ENCODE assay signal across 35 mouse cellular contexts in the genomic region with DNA sequence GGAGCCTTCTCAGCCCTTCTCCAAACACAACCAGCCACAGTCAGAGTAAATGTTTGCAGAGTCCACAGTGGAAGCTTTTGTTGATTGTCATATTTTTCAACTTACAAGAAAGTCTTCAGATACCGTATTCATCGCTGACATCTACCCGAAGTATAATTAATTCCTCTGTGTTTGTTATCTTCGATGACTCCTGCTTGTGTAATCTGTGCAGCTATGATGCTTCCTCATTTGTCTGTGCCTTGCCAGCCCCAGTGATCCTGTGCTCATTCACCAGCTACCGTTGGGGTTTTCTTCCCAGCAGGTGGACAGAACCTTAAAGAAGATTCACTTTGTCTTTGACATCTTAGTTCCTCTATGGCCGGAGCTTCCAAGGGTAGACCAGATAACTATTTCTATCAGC. TPM values are rescaled to one million over a fixed set of nuclear protein-coding genes. Genes with fewer than 3 reads are reported as not detected.
DNase-seq lines count a peak whose midpoint lies in the region; ATAC-seq and TF ChIP-seq lines count a peak whose summit lies in the region.
"Had no signal": no experiment of that assay in that cellular context is flagged by ENCODE, and none has a peak within 500 bp of the region (broad histone marks: within the 10 kb centered on the region; RNA-seq: fewer than 3 reads in every experiment).

No protein-coding gene starts in this region.

- TF ChIP-seq POLR2A in bone marrow macrophage, adult 2 months (IDR thresholded peaks at IDR 0.05; ENCODE audit: borderline replicate concordance, low read depth, low read length): no peak
- no peak for TF ChIP-seq POLR2A in small intestine, adult 2 months (IDR thresholded peaks at IDR 0.05; ENCODE audit: low read depth, low read length)

- H3K4me3 ChIP-seq in bone marrow macrophage, adult 2 months (ENCODE audit: insufficient read depth, low read length): peak overlapping the region; percentile 52
- no peak overlapping the region for H3K4me3 ChIP-seq in small intestine, adult 2 months (ENCODE audit: low read depth, low read length)
- H3K4me3 ChIP-seq: embryonic facial prominence, embryonic 13.5 days; forebrain, embryonic 10.5 days; forebrain, embryonic 15.5 days; heart, embryonic 13.5 days; hindbrain, embryonic 10.5 days; limb, embryonic 10.5 days; limb, embryonic 15.5 days; liver, embryonic 13.5 days; megakaryocyte, embryonic 14.5 days; midbrain, embryonic 13.5 days; neural tube, embryonic 15.5 days; stomach, embryonic 15.5 days had no signal

- peak; percentile 41 for DNase-seq in adrenal gland, adult 2 months
- no peak for DNase-seq in adrenal gland, postnatal 14 days
- no peak for DNase-seq in retina, postnatal 1 day
- no peak for DNase-seq in kidney, postnatal 10 days
- no peak for DNase-seq in urinary bladder, postnatal 10 days (ENCODE audit: low spot score)
- DNase-seq: cerebellum, adult 8-10 months; gastrocnemius, postnatal 25 days; heart, postnatal 10 days; kidney, adult 9 months; kidney, postnatal 14 days; layer of hippocampus, adult 9-11 months; liver, embryonic 13.5 days; lung, adult 18-20 months; right cerebral cortex, adult 18-20 months; right cerebral cortex, postnatal 4 days; thymus, postnatal 14 days had no signal

- peak overlapping the region; percentile 89 for H3K27ac ChIP-seq in bone marrow macrophage, adult 2 months (ENCODE audit: insufficient read depth, low read depth, low read length)
- H3K27ac ChIP-seq in small intestine, adult 2 months (ENCODE audit: insufficient read depth, low read depth, low read length): peak overlapping the region; percentile 59
- H3K27ac ChIP-seq: embryonic facial prominence, embryonic 13.5 days; forebrain, embryonic 10.5 days; forebrain, embryonic 15.5 days; heart, embryonic 13.5 days; hindbrain, embryonic 10.5 days; hindbrain, postnatal 0 days; limb, embryonic 10.5 days; limb, embryonic 15.5 days; liver, embryonic 13.5 days; midbrain, embryonic 13.5 days; neural tube, embryonic 15.5 days; stomach, embryonic 15.5 days had no signal

- WGBS in small intestine, adult 2 months: 30% methylated on average over 6 of the region's 6 CpGs

- no peak for TF ChIP-seq CTCF in bone marrow macrophage, adult 2 months (IDR thresholded peaks at IDR 0.05; ENCODE audit: low read depth, low read length)
- TF ChIP-seq CTCF in small intestine, adult 2 months (IDR thresholded peaks at IDR 0.05; ENCODE audit: extremely low read depth, insufficient read length, insufficient replicate concordance, low read depth, low read length): no peak

- H3K27me3 ChIP-seq in small intestine, adult 2 months (ENCODE audit: control insufficient read depth, insufficient read depth, low read length): no peaks in the 10 kb centered on the region
- H3K27me3 ChIP-seq: CH12.LX; embryonic facial prominence, embryonic 13.5 days; forebrain, embryonic 15.5 days; heart, embryonic 13.5 days; limb, embryonic 15.5 days; liver, embryonic 13.5 days; megakaryocyte, embryonic 14.5 days; midbrain, embryonic 13.5 days; neural tube, embryonic 15.5 days; Patski; stomach, embryonic 15.5 days had no signal

- no peaks in the 10 kb centered on the region for H3K36me3 ChIP-seq in small intestine, adult 2 months (ENCODE audit: control insufficient read depth, insufficient read depth, low read length)
- H3K36me3 ChIP-seq: liver, embryonic 13.5 days; neural tube, embryonic 15.5 days had no signal

- H3K4me1 ChIP-seq in bone marrow macrophage, adult 2 months (ENCODE audit: control insufficient read depth, insufficient read depth, low read length): peaks cover 20% of the 10 kb centered on the region
- peaks cover 13% of the 10 kb centered on the region; the same call in 1 of the 2 replicates for H3K4me1 ChIP-seq in small intestine, adult 2 months (ENCODE audit: control insufficient read depth, insufficient read depth, insufficient read length, low read length)
- H3K4me1 ChIP-seq: embryonic facial prominence, embryonic 13.5 days; forebrain, embryonic 10.5 days; forebrain, embryonic 15.5 days; hindbrain, embryonic 10.5 days; limb, embryonic 10.5 days; limb, embryonic 15.5 days; midbrain, embryonic 13.5 days; neural tube, embryonic 15.5 days; stomach, embryonic 15.5 days had no signal

- ATAC-seq in megakaryocyte, adult 5-6 weeks (ENCODE audit: poor library complexity, severe bottlenecking): peak; percentile 83
- ATAC-seq: forebrain, embryonic 15.5 days; hindbrain, postnatal 0 days; intestine, embryonic 16.5 days; lung, postnatal 0 days; midbrain, embryonic 13.5 days; Patski had no signal

RNA-seq across cellular contexts. Expression of gene Etv6, which starts 37.4 kb away (rescaled TPM):
- 10 to 100 TPM; 33.0 to 60.5 TPM for total RNA-seq in adrenal gland, adult 2 months (2021)
- polyA plus RNA-seq in adrenal gland, adult 2 months (2012; rRNA removed): 34.1 and 36.5 TPM in 2 replicates
- total RNA-seq in adrenal gland, postnatal 14 days (2021): 35.7 and 38.2 TPM in 2 replicates
- 20.3 and 23.4 TPM in 2 replicates for polyA plus RNA-seq in bone marrow macrophage, adult 2 months (2012; ENCODE audit: insufficient read depth, insufficient read length, missing spikeins)
- total RNA-seq in megakaryocyte, adult 5-6 weeks (2015): 51.9 and 66.7 TPM in 2 replicates
- 32.9 and 42.3 TPM in 2 replicates for total RNA-seq in megakaryocyte, adult 5-6 weeks (2017)
- 11.0 and 16.2 TPM in 2 replicates for polyA plus RNA-seq in small intestine, adult 2 months (2012; rRNA removed)
